24 mouse cellular contexts compared by ENCODE assay signal in the genomic region with DNA sequence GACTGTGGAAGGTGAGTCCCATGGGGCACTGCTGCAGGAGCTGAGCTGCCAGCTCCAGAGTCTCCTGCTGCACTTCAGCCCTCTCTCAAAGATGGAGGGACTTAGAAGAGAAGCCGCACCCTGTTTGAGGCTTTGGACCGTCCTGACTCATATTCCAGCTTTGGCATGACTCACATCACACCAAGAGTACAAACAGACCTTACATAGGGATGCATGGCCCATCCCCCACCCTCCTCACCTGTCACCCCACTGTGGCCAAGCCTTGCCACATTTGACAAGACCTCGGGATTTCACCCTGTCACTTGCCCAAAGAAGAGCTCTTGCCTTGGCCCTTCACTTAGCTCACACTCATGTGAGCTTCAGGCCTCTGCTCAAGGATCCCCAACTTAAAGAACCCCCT.
A peak's percentile ranks its signal among the peaks of the same experiment; 100 is the strongest.
DNase-seq lines count a peak whose midpoint lies in the region; ATAC-seq and TF ChIP-seq lines count a peak whose summit lies in the region.
"Had no signal": no experiment of that assay in that cellular context is flagged by ENCODE, and none has a peak within 500 bp of the region (broad histone marks: within the 10 kb centered on the region; RNA-seq: fewer than 3 reads in every experiment).

No protein-coding gene starts in this region.

- no peak for ATAC-seq in liver, embryonic 11.5 days (replicated peaks; ENCODE audit: low FRiP score)
- ATAC-seq in stomach, postnatal 0 days (ENCODE audit: low FRiP score, low TSS enrichment): peak; percentile 73
- ATAC-seq: activated CD4-positive, CD25-positive, alpha-beta regulatory T cell, adult 4 months; CD4-positive, CD25-positive, alpha-beta regulatory T cell, adult 4 months; forebrain, embryonic 14.5 days; forebrain, postnatal 0 days had no signal

- H3K36me3 ChIP-seq in liver, adult 2 months (ENCODE audit: control insufficient read depth, insufficient read depth, low read length): no peaks in the 10 kb centered on the region; the same call in 1 of the 2 replicates
- H3K36me3 ChIP-seq in liver, embryonic 11.5 days (ENCODE audit: control insufficient read depth, insufficient read depth, low read length): no peaks in the 10 kb centered on the region
- H3K36me3 ChIP-seq in C2C12 (ENCODE audit: control insufficient read depth, insufficient read depth): no peaks in the 10 kb centered on the region
- H3K36me3 ChIP-seq in stomach, postnatal 0 days (ENCODE audit: control insufficient read depth, insufficient read depth, low read length): no peaks in the 10 kb centered on the region
- H3K36me3 ChIP-seq: embryonic facial prominence, embryonic 12.5 days; embryonic facial prominence, embryonic 15.5 days; hindbrain, embryonic 12.5 days; hindbrain, embryonic 15.5 days had no signal

- WGBS in liver, adult 2 months: 89% methylated on average over 3 of the region's 3 CpGs
- 81% methylated on average over 3 of the region's 3 CpGs for WGBS in liver, embryonic 11.5 days
- 67% methylated on average over 3 of the region's 3 CpGs for WGBS in stomach, postnatal 0 days

- no peak for TF ChIP-seq POLR2A in liver, adult 2 months (IDR thresholded peaks at IDR 0.05; ENCODE audit: extremely low read depth, insufficient read depth, low read length)

- no peak for TF ChIP-seq CTCF in liver, adult 2 months (IDR thresholded peaks at IDR 0.05; ENCODE audit: low read depth, low read length)
- TF ChIP-seq CTCF in C2C12 (IDR thresholded peaks at IDR 0.05; ENCODE audit: control insufficient read depth, insufficient read depth, insufficient read length): no peak
- TF ChIP-seq CTCF in stomach, postnatal 0 days (IDR thresholded peaks at IDR 0.05; ENCODE audit: low read depth): no peak

- H3K4me2 ChIP-seq in liver, embryonic 11.5 days: no peak overlapping the region
- H3K4me2 ChIP-seq in stomach, postnatal 0 days (replicated peaks; ENCODE audit: low read depth): no peak overlapping the region
- H3K4me2 ChIP-seq: embryonic facial prominence, embryonic 12.5 days; embryonic facial prominence, embryonic 15.5 days; heart, embryonic 11.5 days; hindbrain, embryonic 12.5 days; hindbrain, embryonic 15.5 days had no signal

- no peaks in the 10 kb centered on the region for H3K27me3 ChIP-seq in liver, adult 2 months (ENCODE audit: control insufficient read depth, insufficient read depth, low read length)
- H3K27me3 ChIP-seq in liver, embryonic 11.5 days (replicated peaks; ENCODE audit: control insufficient read depth, insufficient read depth, low read length): no peaks in the 10 kb centered on the region
- H3K27me3 ChIP-seq in C2C12 (ENCODE audit: control insufficient read depth, insufficient read depth, insufficient read length): peaks cover 3% of the 10 kb centered on the region
- no peaks in the 10 kb centered on the region for H3K27me3 ChIP-seq in stomach, postnatal 0 days (ENCODE audit: control insufficient read depth, insufficient read depth, low read length)
- H3K27me3 ChIP-seq: embryonic facial prominence, embryonic 12.5 days; embryonic facial prominence, embryonic 15.5 days; hindbrain, embryonic 12.5 days; hindbrain, embryonic 15.5 days had no signal

- H3K27ac ChIP-seq in liver, adult 2 months (replicated peaks; ENCODE audit: insufficient read depth, low read depth, low read length): peak overlapping the region; percentile 39
- H3K27ac ChIP-seq in liver, embryonic 11.5 days (ENCODE audit: low read depth, low read length): no peak overlapping the region
- H3K27ac ChIP-seq in stomach, postnatal 0 days (replicated peaks): no peak overlapping the region
- H3K27ac ChIP-seq: embryonic facial prominence, embryonic 12.5 days; embryonic facial prominence, embryonic 15.5 days; gastrocnemius, adult 2 months; hindbrain, embryonic 12.5 days; hindbrain, embryonic 15.5 days had no signal

- H3K9ac ChIP-seq in liver, adult 2 months (ENCODE audit: low read depth, low read length): no peak overlapping the region
- no peak overlapping the region for H3K9ac ChIP-seq in liver, embryonic 11.5 days (ENCODE audit: low read depth, low read length)
- no peak overlapping the region for H3K9ac ChIP-seq in stomach, postnatal 0 days (ENCODE audit: low read length)
- H3K9ac ChIP-seq: embryonic facial prominence, embryonic 12.5 days; embryonic facial prominence, embryonic 15.5 days; forebrain, postnatal 0 days; hindbrain, embryonic 12.5 days; hindbrain, embryonic 15.5 days had no signal

- no peaks in the 10 kb centered on the region for H3K79me3 ChIP-seq in C2C12 (ENCODE audit: low read depth)

- no peaks in the 10 kb centered on the region for H3K79me2 ChIP-seq in liver, adult 2 months (ENCODE audit: control insufficient read depth, insufficient read depth, low read length)
- no peaks in the 10 kb centered on the region for H3K79me2 ChIP-seq in C2C12 (ENCODE audit: control insufficient read depth, insufficient read depth)

- peaks cover 14% of the 10 kb centered on the region for H3K4me1 ChIP-seq in liver, adult 2 months (ENCODE audit: control insufficient read depth, insufficient read depth, low read length)
- H3K4me1 ChIP-seq in liver, embryonic 11.5 days (replicated peaks; ENCODE audit: control insufficient read depth, insufficient read depth, low read length): no peaks in the 10 kb centered on the region
- no peaks in the 10 kb centered on the region; the same call in 1 of the 2 replicates for H3K4me1 ChIP-seq in stomach, postnatal 0 days (replicated peaks; ENCODE audit: control insufficient read depth, insufficient read depth)
- H3K4me1 ChIP-seq: embryonic facial prominence, embryonic 12.5 days; embryonic facial prominence, embryonic 15.5 days; hindbrain, embryonic 12.5 days; hindbrain, embryonic 15.5 days had no signal

- H3ac ChIP-seq in C2C12 (ENCODE audit: control insufficient read depth, insufficient read length, low read depth): no peak overlapping the region

- H3K9me3 ChIP-seq in liver, embryonic 11.5 days (ENCODE audit: control insufficient read depth, low read length): no peaks in the 10 kb centered on the region
- H3K9me3 ChIP-seq in stomach, postnatal 0 days (ENCODE audit: control insufficient read depth, low read length): no peaks in the 10 kb centered on the region
- H3K9me3 ChIP-seq: embryonic facial prominence, embryonic 12.5 days; embryonic facial prominence, embryonic 15.5 days; hindbrain, embryonic 12.5 days; hindbrain, embryonic 15.5 days had no signal

- H3K4me3 ChIP-seq in liver, adult 2 months (ENCODE audit: insufficient read depth, low read depth, low read length): no peak overlapping the region
- H3K4me3 ChIP-seq in liver, embryonic 11.5 days (ENCODE audit: low read depth, low read length): no peak overlapping the region
- no peak overlapping the region for H3K4me3 ChIP-seq in C2C12 (ENCODE audit: insufficient read depth, poor library complexity, severe bottlenecking)
- H3K4me3 ChIP-seq in stomach, postnatal 0 days (ENCODE audit: low read depth, low read length): no peak overlapping the region
- H3K4me3 ChIP-seq: embryonic facial prominence, embryonic 12.5 days; embryonic facial prominence, embryonic 15.5 days; gastrocnemius, adult 2 months; hindbrain, embryonic 12.5 days; hindbrain, embryonic 15.5 days had no signal

- TF ChIP-seq EP300 in stomach, postnatal 0 days (optimal IDR thresholded peaks at IDR 0.05): no peak

- DNase-seq in liver, adult 2 months (ENCODE audit: extremely low read depth, low read depth, low spot score): no peak
- DNase-seq in liver, embryonic 11.5 days (ENCODE audit: low spot score): no peak
- no peak for DNase-seq in stomach, postnatal 0 days (ENCODE audit: low spot score)
- no peak for DNase-seq in thymus, postnatal 36 days
- no peak for DNase-seq in right cerebral cortex, postnatal 25 days
- DNase-seq: adrenal gland, adult 8-10 months; adrenal gland, postnatal 36 days; B cell, adult 2 months; cerebellum, adult 18-20 months; cerebellum, adult 9-10 months; cerebellum, postnatal 25 days; forebrain, postnatal 0 days; gastrocnemius, adult 2 months; gastrocnemius, postnatal 14 days; heart, adult 11 months had no signal

TF ChIP-seq in C2C12, 6 proteins besides CTCF, POLR2A, EP300 and RAD21:
- TF ChIP-seq FOSL1 (IDR thresholded peaks at IDR 0.05; ENCODE audit: insufficient read depth, low read length, poor library complexity, severe bottlenecking) (peak; percentile 76), CEBPB (IDR thresholded peaks at IDR 0.05; ENCODE audit: low read depth) (no peak), MYOD1 (IDR thresholded peaks at IDR 0.05; ENCODE audit: control insufficient read depth, insufficient read length, low read depth) (peak; percentile 94), MAX (IDR thresholded peaks at IDR 0.05) (peak; percentile 25), MYOG (IDR thresholded peaks at IDR 0.05; ENCODE audit: control insufficient read depth, extremely low read depth, insufficient read length) (no peak), USF1 (IDR thresholded peaks at IDR 0.05; ENCODE audit: low read depth) (no peak)
